Mouse (Mus musculus): ENCODE measurements around the gene Map7d1. TPM values are rescaled to one million over a fixed set of nuclear protein-coding genes. Genes with fewer than 3 reads are reported as not detected.

Map7d1 gene
- polyA plus RNA-seq, 1 experiment, result 379 TPM

DNA sequence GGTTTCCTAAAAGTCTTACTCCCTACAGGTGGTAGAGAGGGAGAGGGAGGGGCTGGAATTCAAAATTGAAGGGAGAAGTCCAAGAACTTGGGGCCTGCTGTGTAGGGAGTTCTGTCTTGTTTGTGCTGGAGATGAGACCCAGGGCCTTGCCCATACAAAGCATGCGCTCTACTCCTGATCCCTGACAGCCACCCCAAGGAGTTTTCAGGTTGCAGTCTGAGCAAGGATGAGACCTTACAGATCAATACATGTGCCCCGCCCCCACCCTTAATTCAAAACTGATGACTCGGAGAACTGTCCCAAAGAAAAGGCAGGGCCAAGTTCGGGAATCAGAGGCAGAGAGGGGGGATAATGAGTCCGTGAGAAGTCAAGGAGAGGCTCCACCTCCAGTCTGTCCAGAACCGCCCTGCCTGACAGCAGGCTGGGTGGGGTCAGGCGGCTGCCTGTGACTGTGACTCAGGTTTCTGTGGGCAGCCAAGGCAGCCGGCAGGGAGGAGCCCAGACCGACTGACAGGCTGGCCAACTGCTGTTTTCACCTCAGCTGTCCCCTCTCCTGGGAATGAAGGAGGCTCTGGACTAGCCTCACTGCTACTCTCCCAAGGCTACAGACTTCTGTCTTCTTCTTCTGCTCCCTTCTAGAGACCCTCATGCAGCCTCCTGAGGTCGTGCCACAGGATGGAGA is 4.5 kb upstream of the Map7d1 start:
- H3K4me3 ChIP-seq (ENCODE audit: insufficient read depth, low read depth, low read length), result no peak overlapping the region
- peaks cover 19% of the 10 kb centered on the region for H3K4me1 ChIP-seq (ENCODE audit: control insufficient read depth, insufficient read depth, low read length)
- no peak overlapping the region; the same call in 1 of the 2 replicates for H3K27ac ChIP-seq (ENCODE audit: insufficient read depth, low read depth, low read length)
- TF ChIP-seq CTCF (IDR thresholded peaks at IDR 0.05; ENCODE audit: insufficient read depth, low read depth, low read length) (no peak), POLR2A (IDR thresholded peaks at IDR 0.05; ENCODE audit: insufficient read depth, low read depth, low read length) (no peak)
- 26% methylated on average over 10 of the region's 10 CpGs for WGBS

DNA sequence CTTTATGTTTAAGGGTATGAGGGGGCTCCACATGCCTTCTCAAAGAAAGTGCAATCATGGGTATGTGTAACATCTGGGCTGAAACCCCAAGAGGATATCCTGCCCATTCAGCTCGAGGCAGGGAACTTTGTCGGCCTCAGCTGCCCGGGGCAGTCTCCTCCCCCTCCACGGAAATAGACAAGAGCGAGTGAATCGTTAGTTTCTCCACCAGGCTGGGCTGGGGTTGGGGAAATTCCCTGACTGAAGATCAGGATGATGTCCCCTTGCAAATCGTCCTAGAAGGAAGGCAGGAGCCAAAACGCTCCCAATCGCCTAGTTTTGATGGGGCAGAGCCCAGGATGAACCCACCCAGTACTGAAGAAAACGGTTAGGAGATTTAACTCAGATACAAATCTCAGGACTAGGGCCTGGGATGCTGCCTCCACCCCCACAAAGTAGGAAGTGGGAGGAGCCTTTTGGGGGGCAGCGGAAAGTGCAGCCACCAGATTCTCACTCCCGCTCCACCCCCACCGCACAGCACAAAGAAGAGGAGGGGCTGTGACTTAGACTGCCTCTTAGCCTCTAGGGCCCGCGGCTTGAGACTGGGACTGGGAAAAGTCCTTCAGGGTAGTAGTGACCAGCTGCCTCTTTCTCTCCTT is 3.5 kb upstream of the Map7d1 start:
- Histone ChIP-seq H3K4me1 (ENCODE audit: control insufficient read depth, insufficient read depth, low read length) (peaks cover 20% of the 10 kb centered on the region), H3K4me3 (ENCODE audit: insufficient read depth, low read depth, low read length) (no peak overlapping the region), H3K27ac (ENCODE audit: insufficient read depth, low read depth, low read length) (no peak overlapping the region)
- no peak for TF ChIP-seq POLR2A (IDR thresholded peaks at IDR 0.05; ENCODE audit: insufficient read depth, low read depth, low read length)
- TF ChIP-seq CTCF (IDR thresholded peaks at IDR 0.05; ENCODE audit: insufficient read depth, low read depth, low read length), result no peak
- WGBS, result 13% methylated on average over 15 of the region's 15 CpGs

- no peak for TF ChIP-seq POLR2A (IDR thresholded peaks at IDR 0.05; ENCODE audit: insufficient read depth, low read depth, low read length)
- no peak for TF ChIP-seq CTCF (IDR thresholded peaks at IDR 0.05; ENCODE audit: insufficient read depth, low read depth, low read length)
- peaks cover 25% of the 10 kb centered on the region for H3K4me1 ChIP-seq (ENCODE audit: control insufficient read depth, insufficient read depth, low read length)
- WGBS, result 53% methylated on average over 3 of the region's 3 CpGs
- no peak overlapping the region for H3K27ac ChIP-seq (ENCODE audit: insufficient read depth, low read depth, low read length)
- no peak overlapping the region for H3K4me3 ChIP-seq (ENCODE audit: insufficient read depth, low read depth, low read length)
Measured at GRCm38 (mm10) chr4:126259063-126259462, 2.9 kb upstream of the Map7d1 start.

DNA sequence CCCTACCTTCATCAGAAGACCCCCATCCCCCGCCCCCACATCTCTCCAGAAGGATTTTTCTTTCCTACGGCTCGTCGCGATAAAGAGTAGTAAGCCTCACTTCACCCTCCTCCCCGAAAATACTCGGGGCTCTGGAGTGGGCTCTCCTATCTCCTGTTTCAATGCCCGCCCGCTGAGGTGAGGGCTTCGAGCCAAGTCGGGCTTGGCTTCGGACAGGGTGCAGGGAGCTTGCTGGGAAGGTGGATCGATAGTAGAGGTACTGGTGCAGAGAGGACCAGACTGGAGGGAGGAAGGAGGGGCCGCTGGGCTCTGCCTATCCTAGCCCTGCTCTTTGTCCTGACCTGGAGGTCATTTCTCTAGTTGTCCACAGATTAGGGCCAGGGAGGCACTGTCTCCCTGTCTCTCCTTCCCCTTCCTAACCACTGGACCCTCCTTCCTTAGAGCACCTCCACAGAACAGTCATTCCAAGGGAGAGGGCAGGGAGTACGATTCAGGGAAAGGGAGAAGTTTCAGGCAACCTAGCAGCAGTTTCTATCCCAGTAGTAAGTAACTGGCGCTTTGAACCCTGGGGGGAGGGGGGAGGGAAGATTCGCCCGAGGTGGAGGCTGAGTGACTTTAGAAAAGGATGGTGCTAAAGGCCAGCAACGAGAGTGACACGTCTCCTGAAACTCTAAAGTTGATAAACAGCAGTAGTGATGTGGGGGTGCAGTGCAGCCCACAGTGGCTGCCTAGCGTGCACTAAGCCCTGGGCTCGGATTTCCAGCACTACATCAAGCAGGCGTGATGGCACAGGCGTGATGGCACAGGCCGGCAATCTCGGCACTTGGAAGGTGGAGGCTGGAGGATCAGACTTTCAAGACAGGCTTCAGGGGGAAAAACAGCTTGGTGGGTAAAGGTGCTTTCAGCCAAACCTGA is 1.1 kb upstream of the Map7d1 start:
- Histone ChIP-seq H3K4me3 (ENCODE audit: insufficient read depth, low read depth, low read length) (peak overlapping the region; percentile 89), H3K27ac (ENCODE audit: insufficient read depth, low read depth, low read length) (peak overlapping the region; percentile 100), H3K4me1 (ENCODE audit: control insufficient read depth, insufficient read depth, low read length) (peaks cover 37% of the 10 kb centered on the region)
- WGBS, result 6% methylated on average over 26 of the region's 26 CpGs
- TF ChIP-seq POLR2A (IDR thresholded peaks at IDR 0.05; ENCODE audit: insufficient read depth, low read depth, low read length) (no peak), CTCF (IDR thresholded peaks at IDR 0.05; ENCODE audit: insufficient read depth, low read depth, low read length) (no peak)

GRCm38 (mm10) chr4:126255113-126256001 is 786 bp downstream of the Map7d1 start:
- under 1% methylated on average over 47 of the region's 50 CpGs for WGBS
- Histone ChIP-seq H3K4me3 (ENCODE audit: insufficient read depth, low read depth, low read length) (peak overlapping the region; percentile 89), H3K4me1 (ENCODE audit: control insufficient read depth, insufficient read depth, low read length) (peaks cover 54% of the 10 kb centered on the region), H3K27ac (ENCODE audit: insufficient read depth, low read depth, low read length) (peak overlapping the region; percentile 100)
- TF ChIP-seq POLR2A (IDR thresholded peaks at IDR 0.05; ENCODE audit: insufficient read depth, low read depth, low read length) (no peak), CTCF (IDR thresholded peaks at IDR 0.05; ENCODE audit: insufficient read depth, low read depth, low read length) (no peak)

- TF ChIP-seq CTCF (IDR thresholded peaks at IDR 0.05; ENCODE audit: insufficient read depth, low read depth, low read length) (no peak), POLR2A (IDR thresholded peaks at IDR 0.05; ENCODE audit: insufficient read depth, low read depth, low read length) (no peak)
- Histone ChIP-seq H3K4me1 (ENCODE audit: control insufficient read depth, insufficient read depth, low read length) (peaks cover 50% of the 10 kb centered on the region), H3K27ac (ENCODE audit: insufficient read depth, low read depth, low read length) (peak overlapping the region; percentile 49; the same call in 1 of the 2 replicates), H3K4me3 (ENCODE audit: insufficient read depth, low read depth, low read length) (peak overlapping the region; percentile 89)
- WGBS, result 9% methylated on average over 9 of the region's 9 CpGs
Measured at GRCm38 (mm10) chr4:126254315-126255112, 1.6 kb downstream of the Map7d1 start.

GRCm38 (mm10) chr4:126253637-126254272 is 2.4 kb downstream of the Map7d1 start:
- TF ChIP-seq POLR2A (IDR thresholded peaks at IDR 0.05; ENCODE audit: insufficient read depth, low read depth, low read length) (no peak), CTCF (IDR thresholded peaks at IDR 0.05; ENCODE audit: insufficient read depth, low read depth, low read length) (no peak)
- Histone ChIP-seq H3K27ac (ENCODE audit: insufficient read depth, low read depth, low read length) (no peak overlapping the region), H3K4me3 (ENCODE audit: insufficient read depth, low read depth, low read length) (peak overlapping the region; percentile 89; the same call in 1 of the 2 replicates), H3K4me1 (ENCODE audit: control insufficient read depth, insufficient read depth, low read length) (peaks cover 51% of the 10 kb centered on the region)
- WGBS, result 30% methylated on average over 14 of the region's 14 CpGs

All from olfactory bulb, adult 2 months (tissue).